Mouse (Mus musculus) heart, embryonic 15.5 days (tissue): ENCODE measurements at regions not wholly inside any gene's neighbourhood (a gene's known extent, or its start where the extent isn't known, plus 50 kb on each side); places are given as distances from the start of the nearest gene placed in this dataset.

ENCODE experiments used
- ATAC-seq: fragments of 200-750 bp; cut with Nextera tagmentation; replicated peaks from 2 replicates; pipeline ENCODE4 v1.8.0; 2017; ENCODE audit warnings: low read depth, moderate TSS enrichment; ENCODE audit not compliant: insufficient number of reproducible peaks, insufficient read depth, low FRiP score
- H3K27ac ChIP-seq: fragments of 300-500 bp; sonication (generic); 2 replicates; pipeline ENCODE4 v1.5.1; 2015; ENCODE audit warnings: mild to moderate bottlenecking, inconsistent platforms
- H3K27me3 ChIP-seq: fragments of 300-500 bp; sonication (generic); 2 replicates; pipeline ENCODE4 v1.6.1; 2015; ENCODE audit warnings: inconsistent platforms
- H3K36me3 ChIP-seq: fragments of 300-500 bp; sonication (generic); 2 replicates; pipeline ENCODE4 v1.6.1; 2015; ENCODE audit warnings: mild to moderate bottlenecking, inconsistent platforms
- H3K4me1 ChIP-seq: fragments of 300-500 bp; sonication (generic); replicated peaks from 2 replicates; pipeline ENCODE4 v1.6.1; 2015; ENCODE audit warnings: inconsistent platforms
- H3K4me2 ChIP-seq: fragments of 300-500 bp; sonication (generic); 2 replicates; pipeline ENCODE4 v1.6.1; 2015; ENCODE audit warnings: inconsistent platforms, mild to moderate bottlenecking, moderate library complexity
- H3K4me3 ChIP-seq: fragments of 300-500 bp; sonication (generic); 2 replicates; pipeline ENCODE4 v1.5.1; 2015; ENCODE audit warnings: mild to moderate bottlenecking, inconsistent platforms
- H3K9ac ChIP-seq: fragments of 300-500 bp; sonication (generic); 2 replicates; pipeline ENCODE4 v1.6.1; 2015; ENCODE audit warnings: mild to moderate bottlenecking, inconsistent platforms
- H3K9me3 ChIP-seq: fragments of 300-500 bp; sonication (generic); replicated peaks from 2 replicates; pipeline ENCODE4 v1.6.1; 2016; ENCODE audit warnings: inconsistent platforms
- WGBS: fragments of 180-500 bp; shearing (Covaris S2); methylation state at CpG from one replicate; pipeline ENCODE4 v1.1.7; 2015; ENCODE audit warnings: mixed read lengths; 5-methylcytosine and 5-hydroxymethylcytosine counted together

- Histone ChIP-seq H3K9me3 (no peaks in the 10 kb centered on the region), H3K4me1 (no peaks in the 10 kb centered on the region), H3K36me3 (no peaks in the 10 kb centered on the region), H3K9ac (no peak overlapping the region), H3K4me2 (no peak overlapping the region), H3K4me3 (no peak overlapping the region), H3K27me3 (no peaks in the 10 kb centered on the region), H3K27ac (no peak overlapping the region)
- 65% methylated on average over 10 of the region's 10 CpGs for WGBS
- no peak for ATAC-seq
Measured at GRCm38 (mm10) chr2:68799993-68800740, 61.1 kb upstream of the Cers6 start.

GRCm38 (mm10) chr2:68804117-68804516 is 57.1 kb upstream of the Cers6 start:
- Histone ChIP-seq H3K4me1 (no peaks in the 10 kb centered on the region), H3K27ac (no peak overlapping the region), H3K4me3 (no peak overlapping the region), H3K36me3 (no peaks in the 10 kb centered on the region), H3K4me2 (no peak overlapping the region), H3K9ac (no peak overlapping the region), H3K9me3 (no peaks in the 10 kb centered on the region), H3K27me3 (no peaks in the 10 kb centered on the region)
- no peak for ATAC-seq
- WGBS, result 94% methylated on average over 6 of the region's 6 CpGs

GRCm38 (mm10) chr2:68805866-68806265 is 55.4 kb upstream of the Cers6 start:
- H3K4me2 ChIP-seq, result peak overlapping the region; percentile 30
- H3K9ac ChIP-seq, result no peak overlapping the region
- no peaks in the 10 kb centered on the region for H3K36me3 ChIP-seq
- ATAC-seq, result peak; percentile 74
- 34% methylated on average over 3 of the region's 3 CpGs for WGBS
- H3K9me3 ChIP-seq, result no peaks in the 10 kb centered on the region
- no peaks in the 10 kb centered on the region for H3K27me3 ChIP-seq
- H3K27ac ChIP-seq, result peak overlapping the region; percentile 25; the same call in 1 of the 2 replicates
- H3K4me1 ChIP-seq, result no peaks in the 10 kb centered on the region
- H3K4me3 ChIP-seq, result no peak overlapping the region

GRCm38 (mm10) chr2:68806311-68806895 is 54.8 kb upstream of the Cers6 start:
- H3K4me1 ChIP-seq, result no peaks in the 10 kb centered on the region
- H3K27me3 ChIP-seq, result no peaks in the 10 kb centered on the region
- H3K4me3 ChIP-seq, result no peak overlapping the region
- H3K9ac ChIP-seq, result no peak overlapping the region
- WGBS, result 48% methylated on average over 10 of the region's 10 CpGs
- H3K27ac ChIP-seq, result peak overlapping the region; percentile 40; the same call in 1 of the 2 replicates
- no peaks in the 10 kb centered on the region for H3K36me3 ChIP-seq
- no peaks in the 10 kb centered on the region for H3K9me3 ChIP-seq
- H3K4me2 ChIP-seq, result peak overlapping the region; percentile 30
- no peak for ATAC-seq
